Mouse (Mus musculus) Patski (cell line): ENCODE results near the gene Bbs2. TPM values are rescaled to one million over a fixed set of nuclear protein-coding genes. Genes with fewer than 3 reads are reported as not detected.
"Not testable (repeated sequence)": the region's sequence is repeated elsewhere in the genome, so short reads cannot be mapped to it uniquely, and the experiment has no call there.

Experiments
- ATAC-seq: fragments of 100-300 bp; one replicate; pipeline ENCODE4 v1.8.0; 2021
- CTCF ChIA-PET: fragments of 350-600 bp; sonication (Branson Sonifier 250); formaldehyde crosslinking; loops from one replicate; lab custom pipeline; 2022; ENCODE audit warnings: inconsistent platforms; lab: Charles Lee
- POLR2A ChIA-PET: fragments of 350-600 bp; sonication (Branson Sonifier 250); formaldehyde crosslinking; loops from one replicate; lab custom pipeline; 2022; ENCODE audit warnings: antibody characterized with exemption, inconsistent platforms; lab: Charles Lee
- DNase-seq: peaks from one replicate; pipeline ENCODE4 v3.0.0-alpha.2; 2011; ENCODE audit warnings: low read depth, low spot score
- H3K27me3 ChIP-seq: fragments of 371-371 bp; one replicate; pipeline ENCODE4 v1.5.1; 2021
- CTCF ChIP-seq: fragments of 100-300 bp; IDR thresholded peaks from one replicate; pipeline ENCODE4 v1.5.1; 2021
- in situ Hi-C: fragments of 300-500 bp; cut with MboI; formaldehyde crosslinking; loops from 3 replicates; pipeline ENCODE4 v1.11.1; 2018; ENCODE audit warnings: low pct_unique_long_range_greater_than_20kb, mixed read lengths
- polyA plus RNA-seq: library from polyadenylated mRNA; unstranded; gene quantifications from one replicate; pipeline ENCODE4 v1.2.3, GENCODE M21; 2021

Bbs2 gene
- polyA plus RNA-seq, 1 experiment from 2014 or later: 28.0 TPM

DNA sequence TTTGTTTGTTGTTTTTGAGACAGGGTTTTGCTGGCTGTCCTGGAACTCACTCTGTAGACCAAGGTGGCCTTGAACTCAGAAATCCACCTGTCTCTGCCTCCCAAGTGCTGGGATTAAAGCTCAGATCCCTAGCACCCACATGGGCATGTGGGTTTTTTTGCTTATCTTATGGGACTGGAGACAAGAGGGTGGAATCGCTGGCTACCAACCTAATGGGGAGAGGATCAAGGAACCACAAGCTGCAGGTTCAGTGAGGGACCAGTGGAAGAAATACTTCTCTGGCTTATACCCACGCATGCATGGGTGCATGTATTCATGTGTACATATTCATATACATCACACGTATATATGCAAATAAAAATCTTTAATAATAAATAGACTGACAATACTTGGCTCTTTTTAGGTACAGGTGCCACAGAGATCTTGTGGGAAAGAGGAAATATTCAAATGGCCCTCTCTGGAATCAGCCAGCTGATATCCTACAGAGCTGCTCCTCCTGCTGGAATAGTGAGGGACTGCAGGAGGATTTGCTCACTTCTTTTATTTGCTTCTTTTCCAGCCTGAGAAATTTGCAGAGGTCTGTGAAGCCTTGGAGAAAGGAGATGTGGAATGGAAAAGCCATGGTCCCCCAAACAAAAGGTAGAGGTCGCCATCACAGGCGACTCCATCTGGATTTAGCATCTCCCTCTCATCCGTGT, 41.4 kb downstream of the Bbs2 start:
- ChIA-PET CTCF (interaction anchor here (1.0 to 2.5 kb wide), 3 partner anchors 14 to 129 kb away, joined by 3 to 9 read pairs (median 4); no protein-coding TSS in a partner anchor), POLR2A (no interaction called here)
- no peak for DNase-seq
- ATAC-seq: no peak
- in situ Hi-C loops: loop anchor here (5.0 kb wide), 1 partner anchor 465 kb away; no protein-coding TSS in a partner anchor
- H3K27me3 ChIP-seq: no peaks in the 10 kb centered on the region
- TF ChIP-seq CTCF: peak; percentile 87

DNA sequence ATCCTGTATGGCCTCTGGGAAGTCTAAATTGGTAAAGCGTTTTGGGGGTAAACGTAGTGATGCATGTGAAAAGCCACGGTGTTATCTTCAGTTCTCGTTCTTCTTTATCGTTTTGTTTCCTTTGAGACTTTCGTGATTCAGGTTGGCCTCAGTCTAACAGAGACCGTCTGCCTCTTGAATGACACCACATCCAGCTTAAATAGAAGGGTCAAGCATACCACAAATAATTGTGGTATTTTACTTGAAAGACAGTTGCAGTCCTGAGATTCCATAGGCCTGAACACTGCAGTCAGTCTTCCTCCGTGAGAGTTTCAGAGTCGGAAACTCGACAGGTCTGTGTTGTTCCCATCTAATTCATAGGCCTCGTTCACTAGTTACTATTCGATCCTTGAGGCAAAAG, 46.0 kb downstream of the Bbs2 start:
- ATAC-seq: peak; percentile 87
- POLR2A ChIA-PET: no interaction called here
- no peaks in the 10 kb centered on the region for H3K27me3 ChIP-seq
- DNase-seq: no peak
- in situ Hi-C loops: no loop called here
- CTCF ChIA-PET: interaction anchor here (1.0 kb wide), 1 partner anchor 9 kb away, joined by 3 read pairs; no protein-coding TSS in a partner anchor
- TF ChIP-seq CTCF: no peak

DNA sequence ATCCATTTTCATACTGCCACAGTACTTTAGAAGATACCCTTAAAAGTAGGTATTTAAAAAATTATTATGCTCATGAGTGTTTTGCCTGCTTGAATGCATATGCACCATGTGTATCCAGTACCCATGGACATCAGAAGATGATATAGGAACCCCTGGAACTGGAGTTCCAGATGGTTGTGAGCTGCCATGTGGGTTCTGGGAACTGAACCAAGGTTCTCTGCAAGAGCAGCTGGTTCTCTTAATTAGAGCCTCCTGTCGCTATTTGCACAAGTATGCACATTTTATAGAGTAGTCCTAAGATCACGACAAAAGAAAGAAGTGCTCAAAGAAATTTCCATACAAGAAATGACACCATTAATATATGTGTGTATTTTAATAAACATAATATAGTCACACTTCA, 50.9 kb downstream of the Bbs2 start:
- DNase-seq (no peak), ATAC-seq (no peak)
- TF ChIP-seq CTCF: no peak
- CTCF ChIA-PET: no interaction called here
- H3K27me3 ChIP-seq: no peaks in the 10 kb centered on the region
- in situ Hi-C loops: no loop called here
- POLR2A ChIA-PET: interaction anchor here (0.6 to 1.7 kb wide), 2 partner anchors 36 to 1093 kb away, joined by 3 read pairs; no protein-coding TSS in a partner anchor

GRCm38 (mm10) chr8:94037806-94038205, 60.9 kb downstream of the Bbs2 start:
- POLR2A ChIA-PET: no interaction called here
- CTCF ChIA-PET: interaction anchor here (0.8 to 1.4 kb wide), 3 partner anchors 13 to 162 kb away, joined by 3 to 4 read pairs (median 3); no protein-coding TSS in a partner anchor
- TF ChIP-seq CTCF: no peak
- ATAC-seq (no peak), DNase-seq (no peak)
- no peaks in the 10 kb centered on the region for H3K27me3 ChIP-seq
- in situ Hi-C loops: no loop called here

DNA sequence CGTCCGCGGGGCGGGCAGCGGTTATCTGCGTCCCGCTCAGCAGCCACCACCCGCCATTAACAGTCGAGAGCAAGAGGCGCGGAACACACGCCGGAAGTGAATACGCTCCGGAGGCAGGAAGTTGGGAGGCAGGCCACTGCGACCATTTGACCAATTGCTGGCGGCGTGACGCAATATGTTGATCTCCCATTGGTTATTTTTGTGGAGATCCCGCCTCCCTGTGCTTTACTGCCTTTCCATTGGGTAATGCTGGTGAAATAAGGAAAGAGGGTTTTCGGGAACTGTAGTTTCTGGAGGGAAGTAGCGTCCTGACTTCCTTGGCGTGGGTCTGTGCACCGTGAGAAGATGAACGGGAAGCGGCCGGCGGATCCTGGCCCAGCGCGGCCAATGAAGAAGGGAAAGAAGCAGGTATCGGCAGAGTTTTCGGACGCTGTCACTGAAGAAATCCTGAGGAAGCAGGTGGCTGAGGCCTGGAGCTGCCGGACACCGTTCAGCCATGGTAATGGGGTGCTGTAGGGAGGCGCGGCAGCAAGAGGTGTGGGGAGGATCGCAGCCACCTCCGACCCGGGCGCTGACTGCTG, 61.7 kb downstream of the Bbs2 start, which contains the start of the genes Nudt21 and Ogfod1:
Gene Nudt21, minus strand, starts transcription at position 88 of the 581 bp plus-strand sequence.
Gene Ogfod1, plus strand, starts transcription at position 255 of the 581 bp plus-strand sequence.
- ATAC-seq: peak; percentile 97
- ChIA-PET CTCF (no interaction called here), POLR2A (no interaction called here)
- TF ChIP-seq CTCF: no peak
- H3K27me3 ChIP-seq: no peaks in the 10 kb centered on the region
- DNase-seq: peak; percentile 95
- in situ Hi-C loops: no loop called here

DNA sequence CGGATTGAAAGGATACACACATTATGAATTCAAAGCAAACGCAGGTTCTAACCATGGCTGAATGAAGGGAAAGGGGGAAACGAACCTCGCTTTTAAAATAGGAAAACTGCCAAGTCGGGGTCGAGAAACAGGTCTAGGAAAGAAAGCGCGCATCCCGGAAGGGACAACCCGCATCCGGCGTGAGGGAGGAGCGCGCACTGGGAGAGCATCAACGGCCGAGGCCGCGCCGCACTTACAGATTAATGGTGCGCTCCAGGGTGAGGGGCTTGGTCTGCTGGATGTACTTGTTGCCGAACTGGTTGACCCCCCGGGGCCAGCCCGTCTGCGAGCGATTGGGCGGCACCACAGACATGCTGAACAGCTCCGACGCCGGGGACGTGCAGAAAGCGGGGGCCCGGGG, 62.2 kb downstream of the Bbs2 start:
- DNase-seq, POLR2A ChIA-PET, H3K27me3 ChIP-seq, in situ Hi-C loops: not testable (repeated sequence)
- CTCF ChIA-PET: interaction anchor here (1.2 kb wide), 1 partner anchor 12 kb away, joined by 4 read pairs; no protein-coding TSS in a partner anchor
- ATAC-seq: peak; percentile 73

DNA sequence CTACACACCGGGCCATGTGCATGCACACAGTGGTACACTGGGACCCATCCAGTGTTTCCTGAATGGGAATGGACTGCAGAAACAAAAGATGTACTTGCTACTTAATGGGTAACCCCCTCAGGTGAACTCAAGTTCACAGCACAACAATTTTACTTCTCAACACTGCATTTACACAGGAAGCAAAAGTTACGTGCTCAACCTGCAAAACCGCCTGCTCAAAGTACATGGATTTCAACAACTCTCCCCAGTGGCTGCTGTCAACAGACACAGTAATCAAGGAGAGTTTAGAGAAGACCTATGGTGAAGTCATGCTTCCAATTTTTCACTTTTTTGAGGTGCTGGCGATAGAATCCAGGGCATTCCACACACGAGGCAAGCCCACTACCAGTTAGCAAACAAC, 63.5 kb downstream of the Bbs2 start:
- no peak for ATAC-seq
- DNase-seq: no peak
- no peaks in the 10 kb centered on the region for H3K27me3 ChIP-seq
- no peak for TF ChIP-seq CTCF
- POLR2A ChIA-PET: no interaction called here
- in situ Hi-C loops: no loop called here
- CTCF ChIA-PET: interaction anchor here (1.2 kb wide), 1 partner anchor 10 kb away, joined by 4 read pairs; no protein-coding TSS in a partner anchor

DNA sequence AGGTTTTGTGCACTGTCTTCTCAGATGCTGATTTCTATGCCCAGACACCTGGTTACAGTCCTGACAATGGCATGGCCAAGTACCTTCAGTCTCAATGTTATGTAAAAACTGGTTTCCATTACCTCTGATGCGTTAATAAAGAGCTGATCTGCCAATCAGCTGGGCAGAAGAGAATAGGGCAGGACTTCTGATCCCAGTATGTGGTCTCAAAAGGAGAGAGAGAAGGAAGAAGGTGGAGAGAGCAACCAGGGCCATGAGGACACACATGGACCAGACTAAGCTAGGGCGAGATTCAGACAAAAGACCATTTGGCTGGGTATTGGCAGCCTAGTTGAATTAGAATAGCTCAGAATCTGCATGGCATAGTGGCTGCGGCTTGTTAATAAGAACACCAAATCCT, 65.1 kb downstream of the Bbs2 start:
- no peaks in the 10 kb centered on the region for H3K27me3 ChIP-seq
- ChIA-PET POLR2A (interaction anchor here (1.0 kb wide), 1 partner anchor 9 kb away, joined by 3 read pairs; no protein-coding TSS in a partner anchor), CTCF (interaction anchor here (1.5 kb wide), 1 partner anchor 13 kb away, joined by 6 read pairs; no protein-coding TSS in a partner anchor)
- in situ Hi-C loops: no loop called here
- DNase-seq (no peak), ATAC-seq (no peak)
- no peak for TF ChIP-seq CTCF

DNA sequence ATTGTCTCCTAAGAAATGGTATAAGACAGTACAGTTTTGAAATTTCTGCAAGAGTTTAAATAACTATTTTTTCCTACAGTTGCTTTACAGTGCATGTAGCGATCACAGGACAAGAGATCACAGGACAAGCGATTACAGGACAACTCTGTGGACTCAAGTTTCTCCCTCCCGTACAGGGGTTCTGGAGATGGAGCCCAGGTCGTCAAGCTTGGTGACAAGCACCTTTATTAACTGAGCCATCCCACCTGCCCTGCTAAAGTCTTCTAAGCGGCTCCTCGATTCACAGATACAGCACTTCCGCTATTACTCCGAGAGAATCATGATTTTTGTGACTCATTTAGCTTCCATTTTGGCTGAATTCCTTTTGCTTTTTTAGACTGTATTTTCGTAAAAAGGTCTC, 69.0 kb downstream of the Bbs2 start:
- ChIA-PET CTCF (no interaction called here), POLR2A (no interaction called here)
- DNase-seq (no peak), ATAC-seq (no peak)
- H3K27me3 ChIP-seq: no peaks in the 10 kb centered on the region
- TF ChIP-seq CTCF: no peak
- in situ Hi-C loops: no loop called here

DNA sequence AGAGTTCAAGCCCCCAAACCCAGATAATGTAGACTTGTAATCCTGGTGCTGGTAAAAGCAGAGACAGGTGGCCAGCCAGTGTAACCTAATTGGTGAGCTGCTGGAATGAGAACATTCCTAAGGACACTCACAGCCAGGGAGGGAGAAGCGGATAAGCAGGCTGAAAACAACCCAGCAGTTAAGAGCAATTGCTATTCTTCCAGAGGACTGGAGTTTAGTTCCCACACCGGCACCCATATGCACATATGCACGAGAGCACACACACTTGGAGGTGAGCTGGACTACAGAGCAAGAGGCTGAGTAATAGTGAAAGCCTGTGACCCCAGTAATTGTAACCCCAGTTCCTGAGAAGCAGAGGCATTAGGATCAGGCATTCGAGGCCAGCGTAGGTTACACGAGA, 74.8 kb downstream of the Bbs2 start:
- DNase-seq (no peak), ATAC-seq (no peak)
- TF ChIP-seq CTCF: no peak
- ChIA-PET POLR2A (interaction anchor here (1.1 kb wide), 1 partner anchor 21 kb away, joined by 3 read pairs; no protein-coding TSS in a partner anchor), CTCF (no interaction called here)
- no peaks in the 10 kb centered on the region for H3K27me3 ChIP-seq
- in situ Hi-C loops: loop anchor here (25.0 kb wide), 1 partner anchor 1187 kb away; the partner anchor contains the start of gene Mmp2

Other genes starting within 250 kb of the Bbs2 start
- gene Amfr, start 86.1 kb downstream of the Bbs2 start, polyA plus RNA-seq: 203 TPM
- gene Nudt21, start 61.9 kb downstream of the Bbs2 start, polyA plus RNA-seq: 59.9 TPM
- gene Ogfod1, start 61.7 kb downstream of the Bbs2 start, polyA plus RNA-seq: 13.4 TPM
- not detected for gene Mt4, start 38.3 kb upstream of the Bbs2 start, polyA plus RNA-seq
- not detected for gene Mt3, start 53.7 kb upstream of the Bbs2 start, polyA plus RNA-seq
- 92.3 TPM for gene Mt2, start 73.7 kb upstream of the Bbs2 start, polyA plus RNA-seq
- gene Mt1, start 80.2 kb upstream of the Bbs2 start, polyA plus RNA-seq: 131 TPM
- gene Nup93, start 115.6 kb upstream of the Bbs2 start, polyA plus RNA-seq: 54.0 TPM
- gene Slc12a3, start 230.3 kb upstream of the Bbs2 start, polyA plus RNA-seq: 0.23 TPM